ENCODE assay signal across 12 mouse cellular contexts in genomic region chr6:91302337-91302736, GRCm38 (mm10).
DNase-seq lines count a peak whose midpoint lies in the region; ATAC-seq and TF ChIP-seq lines count a peak whose summit lies in the region.
"Had no signal": no experiment of that assay in that cellular context is flagged by ENCODE, and none has a peak within 500 bp of the region (broad histone marks: within the 10 kb centered on the region; RNA-seq: fewer than 3 reads in every experiment).

No protein-coding gene starts in this region.

- DNase-seq in forebrain, embryonic 11.5 days (ENCODE audit: low spot score): no peak
- no peak for DNase-seq in midbrain, embryonic 10.5 days (ENCODE audit: low spot score)
- no peak for DNase-seq in stomach, postnatal 0 days (ENCODE audit: low spot score)
- DNase-seq in urinary bladder, adult 18-20 months (ENCODE audit: low spot score in 2 of 2): no peak
- no peak for DNase-seq in adipocyte (ENCODE audit: low spot score)
- DNase-seq: cerebellum, adult 11 months; thymus, adult 18-20 months had no signal

- no peak for TF ChIP-seq CTCF in stomach, postnatal 0 days (IDR thresholded peaks at IDR 0.05; ENCODE audit: low read depth)

- no peak overlapping the region for H3K4me3 ChIP-seq in forebrain, embryonic 11.5 days (ENCODE audit: low read depth, low read length)
- no peak overlapping the region for H3K4me3 ChIP-seq in forebrain, embryonic 16.5 days (replicated peaks; ENCODE audit: low read length)
- no peak overlapping the region for H3K4me3 ChIP-seq in midbrain, embryonic 10.5 days
- H3K4me3 ChIP-seq in neural tube, embryonic 12.5 days: no peak overlapping the region
- no peak overlapping the region for H3K4me3 ChIP-seq in stomach, postnatal 0 days (ENCODE audit: low read depth, low read length)

- no peak for TF ChIP-seq EP300 in stomach, postnatal 0 days (optimal IDR thresholded peaks at IDR 0.05)

- no peaks in the 10 kb centered on the region for H3K36me3 ChIP-seq in forebrain, embryonic 11.5 days (ENCODE audit: control insufficient read depth, insufficient read depth, low read length)
- H3K36me3 ChIP-seq in forebrain, embryonic 16.5 days (ENCODE audit: control insufficient read depth, insufficient read depth): no peaks in the 10 kb centered on the region
- no peaks in the 10 kb centered on the region for H3K36me3 ChIP-seq in midbrain, embryonic 10.5 days
- H3K36me3 ChIP-seq in neural tube, embryonic 12.5 days: no peaks in the 10 kb centered on the region
- H3K36me3 ChIP-seq in stomach, postnatal 0 days (ENCODE audit: control insufficient read depth, insufficient read depth, low read length): no peaks in the 10 kb centered on the region

- H3K9ac ChIP-seq in forebrain, embryonic 11.5 days (ENCODE audit: low read length): 0 out of 2 replicates have a peak overlapping the region, but pooled peaks have one; percentile 14
- H3K9ac ChIP-seq in forebrain, embryonic 16.5 days (replicated peaks; ENCODE audit: low read depth, low read length): no peak overlapping the region
- no peak overlapping the region for H3K9ac ChIP-seq in neural tube, embryonic 12.5 days
- no peak overlapping the region for H3K9ac ChIP-seq in stomach, postnatal 0 days (ENCODE audit: low read length)

- H3K9me3 ChIP-seq in forebrain, embryonic 11.5 days (ENCODE audit: control insufficient read depth, low read length): no peaks in the 10 kb centered on the region
- no peaks in the 10 kb centered on the region for H3K9me3 ChIP-seq in forebrain, embryonic 16.5 days (ENCODE audit: control insufficient read depth, low read length)
- no peaks in the 10 kb centered on the region for H3K9me3 ChIP-seq in midbrain, embryonic 10.5 days (replicated peaks)
- no peaks in the 10 kb centered on the region for H3K9me3 ChIP-seq in neural tube, embryonic 12.5 days
- H3K9me3 ChIP-seq in stomach, postnatal 0 days (ENCODE audit: control insufficient read depth, low read length): no peaks in the 10 kb centered on the region

- H3K27me3 ChIP-seq in forebrain, embryonic 11.5 days (ENCODE audit: control insufficient read depth, insufficient read depth, low read length): no peaks in the 10 kb centered on the region
- no peaks in the 10 kb centered on the region for H3K27me3 ChIP-seq in forebrain, embryonic 16.5 days (replicated peaks; ENCODE audit: control insufficient read depth, insufficient read depth, low read length)
- H3K27me3 ChIP-seq in midbrain, embryonic 10.5 days (ENCODE audit: low read depth, poor library complexity, severe bottlenecking): peaks cover 20% of the 10 kb centered on the region
- H3K27me3 ChIP-seq in neural tube, embryonic 12.5 days (replicated peaks): no peaks in the 10 kb centered on the region
- H3K27me3 ChIP-seq in stomach, postnatal 0 days (ENCODE audit: control insufficient read depth, insufficient read depth, low read length): no peaks in the 10 kb centered on the region

- no peak overlapping the region for H3K4me2 ChIP-seq in forebrain, embryonic 11.5 days (ENCODE audit: low read depth, low read length, severe bottlenecking)
- no peak overlapping the region for H3K4me2 ChIP-seq in forebrain, embryonic 16.5 days (ENCODE audit: low read length)
- H3K4me2 ChIP-seq in neural tube, embryonic 12.5 days (replicated peaks): 0 out of 2 replicates have a peak overlapping the region, but pooled peaks have one; percentile 13
- H3K4me2 ChIP-seq in stomach, postnatal 0 days (replicated peaks; ENCODE audit: low read depth): no peak overlapping the region

- H3K4me1 ChIP-seq in forebrain, embryonic 11.5 days (replicated peaks; ENCODE audit: control insufficient read depth, insufficient read depth, low read length): peaks cover 17% of the 10 kb centered on the region
- H3K4me1 ChIP-seq in forebrain, embryonic 16.5 days (replicated peaks; ENCODE audit: control insufficient read depth, insufficient read depth, low read length): peaks cover 31% of the 10 kb centered on the region
- peaks cover 42% of the 10 kb centered on the region for H3K4me1 ChIP-seq in midbrain, embryonic 10.5 days
- H3K4me1 ChIP-seq in neural tube, embryonic 12.5 days: peaks cover 45% of the 10 kb centered on the region
- H3K4me1 ChIP-seq in stomach, postnatal 0 days (replicated peaks; ENCODE audit: control insufficient read depth, insufficient read depth): no peaks in the 10 kb centered on the region

- ATAC-seq in forebrain, embryonic 11.5 days (replicated peaks; ENCODE audit: low FRiP score): peak; percentile 53
- peak; percentile 24 for ATAC-seq in forebrain, embryonic 16.5 days
- peak; percentile 19; the same call in 1 of the 2 replicates for ATAC-seq in neural tube, embryonic 12.5 days (ENCODE audit: low FRiP score, low read depth)
- no peak for ATAC-seq in stomach, postnatal 0 days (ENCODE audit: low FRiP score, low TSS enrichment)
- ATAC-seq: CD4-positive, CD25-positive, alpha-beta regulatory T cell, adult 4 months; inflammation-experienced regulatory T-cells, adult 6 months had no signal

- WGBS in forebrain, embryonic 11.5 days: 72% methylated on average over 3 of the region's 3 CpGs
- 25% methylated on average over 3 of the region's 3 CpGs for WGBS in forebrain, embryonic 16.5 days
- WGBS in midbrain, embryonic 10.5 days: 83% methylated on average over 3 of the region's 3 CpGs
- WGBS in neural tube, embryonic 12.5 days: 70% methylated on average over 3 of the region's 3 CpGs
- WGBS in stomach, postnatal 0 days: 79% methylated on average over 3 of the region's 3 CpGs

- H3K27ac ChIP-seq in forebrain, embryonic 11.5 days (ENCODE audit: low read depth, low read length): peak overlapping the region; percentile 96
- H3K27ac ChIP-seq in forebrain, embryonic 16.5 days (ENCODE audit: low read length): peak overlapping the region; percentile 91
- peak overlapping the region; percentile 87 for H3K27ac ChIP-seq in midbrain, embryonic 10.5 days (replicated peaks)
- peak overlapping the region; percentile 82 for H3K27ac ChIP-seq in neural tube, embryonic 12.5 days
- H3K27ac ChIP-seq in stomach, postnatal 0 days (replicated peaks): no peak overlapping the region
- H3K27ac ChIP-seq: kidney, postnatal 0 days had no signal
